Mouse (Mus musculus): Measurements from ENCODE around the gene AL731706.2. TPM values are rescaled to one million over a fixed set of nuclear protein-coding genes. Genes with fewer than 3 reads are reported as not detected.
A peak's percentile ranks its signal among the peaks of the same experiment; 100 is the strongest.

The AL731706.2 gene
- polyA plus RNA-seq (2015; fragmentation: Nextera tagmentation; extraction: Ambion mirVana) = 21.3 and 27.6 TPM in 2 replicates

- DNase-seq (ENCODE audit: low spot score) = no peak
- Histone ChIP-seq H3K9ac (ENCODE audit: low read length) (no peak within 1 kb of the TSS), H3K9me3 (ENCODE audit: control insufficient read depth, low read length) (no peaks in the 10 kb centered on the region), H3K27ac (replicated peaks) (no peak within 1 kb of the TSS), H3K27me3 (ENCODE audit: control insufficient read depth, insufficient read depth, low read length) (no peaks in the 10 kb centered on the region), H3K36me3 (ENCODE audit: control insufficient read depth, insufficient read depth, low read length) (peaks cover 14% of the 10 kb centered on the region), H3K4me3 (ENCODE audit: low read depth, low read length) (no peak within 1 kb of the TSS), H3K4me2 (replicated peaks; ENCODE audit: low read depth) (no peak within 1 kb of the TSS), H3K4me1 (replicated peaks; ENCODE audit: control insufficient read depth, insufficient read depth) (no peaks in the 10 kb centered on the region)
- ATAC-seq (ENCODE audit: low FRiP score, low TSS enrichment) = no peak
- no peak for TF ChIP-seq CTCF (IDR thresholded peaks at IDR 0.05; ENCODE audit: low read depth)
- no peak for TF ChIP-seq EP300 (optimal IDR thresholded peaks at IDR 0.05)
- WGBS = 97% methylated on average over 2 of the region's 2 CpGs
Measured at GRCm38 (mm10) chr2:136885579-136885978, at the start of gene AL731706.2. AL731706.2 (minus strand) TSS chr2:136885679.

GRCm38 (mm10) chr2:136921003-136921408, 35.5 kb upstream of the AL731706.2 start:
- peak; percentile 80 for ATAC-seq (ENCODE audit: low FRiP score, low TSS enrichment)

GRCm38 (mm10) chr2:136920257-136920993, 34.9 kb upstream of the AL731706.2 start:
- no peak for TF ChIP-seq EP300 (optimal IDR thresholded peaks at IDR 0.05)
- TF ChIP-seq CTCF (IDR thresholded peaks at IDR 0.05; ENCODE audit: low read depth) = no peak
- no peaks in the 10 kb centered on the region for H3K27me3 ChIP-seq (ENCODE audit: control insufficient read depth, insufficient read depth, low read length)
- H3K36me3 ChIP-seq (ENCODE audit: control insufficient read depth, insufficient read depth, low read length) = no peaks in the 10 kb centered on the region
- WGBS = 54% methylated on average over 3 of the region's 3 CpGs
- no peak overlapping the region for H3K9ac ChIP-seq (ENCODE audit: low read length)
- H3K4me3 ChIP-seq (ENCODE audit: low read depth, low read length) = no peak overlapping the region
- H3K4me2 ChIP-seq (replicated peaks; ENCODE audit: low read depth) = no peak overlapping the region
- no peaks in the 10 kb centered on the region for H3K4me1 ChIP-seq (replicated peaks; ENCODE audit: control insufficient read depth, insufficient read depth)
- ATAC-seq (ENCODE audit: low FRiP score, low TSS enrichment) = no peak
- H3K9me3 ChIP-seq (ENCODE audit: control insufficient read depth, low read length) = no peaks in the 10 kb centered on the region
- no peak for DNase-seq (ENCODE audit: low spot score)
- peak overlapping the region; percentile 56; the same call in 1 of the 2 replicates for H3K27ac ChIP-seq (replicated peaks)

More at GRCm38 (mm10) chr2:136921003-136921408, 35.5 kb upstream of the AL731706.2 start:
- Histone ChIP-seq H3K27ac (replicated peaks) (peak overlapping the region; percentile 56; the same call in 1 of the 2 replicates), H3K27me3 (ENCODE audit: control insufficient read depth, insufficient read depth, low read length) (no peaks in the 10 kb centered on the region), H3K9ac (ENCODE audit: low read length) (no peak overlapping the region), H3K4me2 (replicated peaks; ENCODE audit: low read depth) (no peak overlapping the region), H3K9me3 (ENCODE audit: control insufficient read depth, low read length) (no peaks in the 10 kb centered on the region), H3K4me3 (ENCODE audit: low read depth, low read length) (no peak overlapping the region), H3K4me1 (replicated peaks; ENCODE audit: control insufficient read depth, insufficient read depth) (no peaks in the 10 kb centered on the region), H3K36me3 (ENCODE audit: control insufficient read depth, insufficient read depth, low read length) (no peaks in the 10 kb centered on the region)
- no peak for DNase-seq (ENCODE audit: low spot score)
- WGBS = 29% methylated on average over 4 of the region's 4 CpGs
- TF ChIP-seq EP300 (optimal IDR thresholded peaks at IDR 0.05) (no peak), CTCF (IDR thresholded peaks at IDR 0.05; ENCODE audit: low read depth) (no peak)

GRCm38 (mm10) chr2:136919433-136919832, 34.0 kb upstream of the AL731706.2 start:
- Histone ChIP-seq H3K4me2 (replicated peaks; ENCODE audit: low read depth) (no peak overlapping the region), H3K36me3 (ENCODE audit: control insufficient read depth, insufficient read depth, low read length) (no peaks in the 10 kb centered on the region), H3K9me3 (ENCODE audit: control insufficient read depth, low read length) (no peaks in the 10 kb centered on the region), H3K4me1 (replicated peaks; ENCODE audit: control insufficient read depth, insufficient read depth) (no peaks in the 10 kb centered on the region), H3K27me3 (ENCODE audit: control insufficient read depth, insufficient read depth, low read length) (no peaks in the 10 kb centered on the region), H3K9ac (ENCODE audit: low read length) (no peak overlapping the region), H3K27ac (replicated peaks) (peak overlapping the region; percentile 74), H3K4me3 (ENCODE audit: low read depth, low read length) (no peak overlapping the region)
- no peak for TF ChIP-seq EP300 (optimal IDR thresholded peaks at IDR 0.05)
- no peak for TF ChIP-seq CTCF (IDR thresholded peaks at IDR 0.05; ENCODE audit: low read depth)
- DNase-seq (ENCODE audit: low spot score) = no peak
- 93% methylated on average over 1 of the region's 1 CpGs for WGBS
- ATAC-seq (ENCODE audit: low FRiP score, low TSS enrichment) = 0 out of 2 replicates have a peak, but pooled peaks have one; percentile 12

- H3K4me3 ChIP-seq (ENCODE audit: low read depth, low read length) = no peak overlapping the region
- H3K9me3 ChIP-seq (ENCODE audit: control insufficient read depth, low read length) = no peaks in the 10 kb centered on the region
- TF ChIP-seq CTCF (IDR thresholded peaks at IDR 0.05; ENCODE audit: low read depth) = peak; percentile 80
- no peak for TF ChIP-seq EP300 (optimal IDR thresholded peaks at IDR 0.05)
- no peak overlapping the region for H3K9ac ChIP-seq (ENCODE audit: low read length)
- H3K36me3 ChIP-seq (ENCODE audit: control insufficient read depth, insufficient read depth, low read length) = no peaks in the 10 kb centered on the region
- H3K27me3 ChIP-seq (ENCODE audit: control insufficient read depth, insufficient read depth, low read length) = no peaks in the 10 kb centered on the region
- 33% methylated on average over 3 of the region's 3 CpGs for WGBS
- ATAC-seq (ENCODE audit: low FRiP score, low TSS enrichment) = 0 out of 2 replicates have a peak, but pooled peaks have one; percentile 29
- H3K27ac ChIP-seq (replicated peaks) = no peak overlapping the region
- no peaks in the 10 kb centered on the region for H3K4me1 ChIP-seq (replicated peaks; ENCODE audit: control insufficient read depth, insufficient read depth)
- DNase-seq (ENCODE audit: low spot score) = no peak
- no peak overlapping the region for H3K4me2 ChIP-seq (replicated peaks; ENCODE audit: low read depth)
Measured at GRCm38 (mm10) chr2:136914334-136914902, 28.9 kb upstream of the AL731706.2 start.

- no peak overlapping the region for H3K4me3 ChIP-seq (ENCODE audit: low read depth, low read length)
- H3K36me3 ChIP-seq (ENCODE audit: control insufficient read depth, insufficient read depth, low read length) = no peaks in the 10 kb centered on the region
- H3K4me1 ChIP-seq (replicated peaks; ENCODE audit: control insufficient read depth, insufficient read depth) = no peaks in the 10 kb centered on the region
- H3K9ac ChIP-seq (ENCODE audit: low read length) = no peak overlapping the region
- no peak overlapping the region for H3K27ac ChIP-seq (replicated peaks)
- no peak for ATAC-seq (ENCODE audit: low FRiP score, low TSS enrichment)
- no peak overlapping the region for H3K4me2 ChIP-seq (replicated peaks; ENCODE audit: low read depth)
- WGBS = 54% methylated on average over 3 of the region's 3 CpGs
- H3K9me3 ChIP-seq (ENCODE audit: control insufficient read depth, low read length) = no peaks in the 10 kb centered on the region
- no peak for TF ChIP-seq CTCF (IDR thresholded peaks at IDR 0.05; ENCODE audit: low read depth)
- no peak for TF ChIP-seq EP300 (optimal IDR thresholded peaks at IDR 0.05)
- no peak for DNase-seq (ENCODE audit: low spot score)
- no peaks in the 10 kb centered on the region for H3K27me3 ChIP-seq (ENCODE audit: control insufficient read depth, insufficient read depth, low read length)
Measured at GRCm38 (mm10) chr2:136913021-136913420, 27.5 kb upstream of the AL731706.2 start.
